Mouse (Mus musculus): ENCODE measurements around the gene Casc1. TPM values are rescaled to one million over a fixed set of nuclear protein-coding genes. Genes with fewer than 3 reads are reported as not detected.

The Casc1 gene
- polyA plus RNA-seq (2015; fragmentation: Nextera tagmentation; extraction: Ambion mirVana) = 3.1 and 4.4 TPM in 2 replicates

DNA sequence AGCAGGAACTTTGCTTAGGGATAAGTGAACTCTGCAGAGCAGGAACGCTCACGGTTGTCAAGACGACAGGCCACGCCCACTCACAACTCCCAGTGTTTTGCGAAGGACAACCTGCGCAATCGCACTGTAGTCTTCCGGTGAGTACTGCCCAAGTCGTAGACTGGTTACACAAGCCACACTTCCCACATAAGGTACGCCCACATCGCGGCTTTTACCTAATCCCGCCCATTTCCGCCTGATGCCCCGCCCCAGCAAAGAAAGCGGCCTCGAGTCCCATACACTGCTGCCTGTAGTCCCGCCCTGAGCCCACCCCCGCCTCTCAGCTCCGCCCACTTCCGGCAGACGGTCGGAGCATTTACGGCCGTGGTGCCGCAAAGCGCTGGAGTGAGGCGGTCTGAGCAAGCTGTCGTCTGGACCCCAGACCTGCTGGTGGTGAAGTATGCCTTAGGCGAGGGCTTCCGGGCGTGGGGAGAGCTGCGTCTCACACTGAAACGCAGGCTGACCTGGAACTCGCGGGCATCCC is at the start of gene Casc1, which contains the start of gene Etfrf1:
TSS of gene Casc1 (minus strand) at position 190 of the 523 bp plus-strand sequence.
TSS of gene Etfrf1 (plus strand) at position 319 of the 523 bp plus-strand sequence.
- Histone ChIP-seq H3K36me3 (0 out of 2 replicates have a peak, but pooled peaks cover 9% of the 10 kb centered on the region), H3K27ac (replicated peaks) (peak within 1 kb of the TSS; percentile 93), H3K27me3 (no peaks in the 10 kb centered on the region), H3K4me2 (replicated peaks) (peak within 1 kb of the TSS; percentile 64), H3K9me3 (replicated peaks) (no peaks in the 10 kb centered on the region), H3K4me1 (peaks cover 17% of the 10 kb centered on the region), H3K9ac (peak within 1 kb of the TSS; percentile 71), H3K4me3 (replicated peaks) (peak within 1 kb of the TSS; percentile 64)
- under 1% methylated on average over 36 of the region's 36 CpGs for WGBS
- ATAC-seq (ENCODE audit: insufficient number of reproducible peaks, low FRiP score, low TSS enrichment, low read depth) = peak; percentile 100

DNA sequence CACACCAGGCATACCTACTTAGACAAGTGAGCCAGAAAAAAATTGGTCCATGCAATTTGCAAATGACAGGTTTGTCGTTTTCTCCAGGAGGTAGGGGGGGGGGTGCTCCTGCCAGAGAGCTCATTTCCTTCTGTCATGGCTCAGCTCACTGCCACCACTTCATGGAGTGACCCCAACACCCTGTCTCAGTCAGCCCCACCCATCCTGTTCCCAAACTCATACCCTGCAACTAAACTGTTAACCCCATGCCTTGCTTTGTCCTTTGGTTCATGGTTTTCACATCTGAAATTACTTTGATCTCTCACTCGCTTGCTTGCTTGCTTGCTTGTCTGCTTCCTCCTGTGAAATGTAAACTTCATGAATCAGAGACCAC is 45.9 kb upstream of the Casc1 start:
- H3K4me2 ChIP-seq (replicated peaks) = no peak overlapping the region
- WGBS = 22% methylated on average over 2 of the region's 2 CpGs
- no peak overlapping the region for H3K4me3 ChIP-seq (replicated peaks)
- H3K4me1 ChIP-seq = no peaks in the 10 kb centered on the region
- no peaks in the 10 kb centered on the region for H3K9me3 ChIP-seq (replicated peaks)
- no peaks in the 10 kb centered on the region for H3K36me3 ChIP-seq
- H3K27ac ChIP-seq (replicated peaks) = no peak overlapping the region
- H3K27me3 ChIP-seq = no peaks in the 10 kb centered on the region
- ATAC-seq (ENCODE audit: insufficient number of reproducible peaks, low FRiP score, low TSS enrichment, low read depth) = no peak
- no peak overlapping the region for H3K9ac ChIP-seq

DNA sequence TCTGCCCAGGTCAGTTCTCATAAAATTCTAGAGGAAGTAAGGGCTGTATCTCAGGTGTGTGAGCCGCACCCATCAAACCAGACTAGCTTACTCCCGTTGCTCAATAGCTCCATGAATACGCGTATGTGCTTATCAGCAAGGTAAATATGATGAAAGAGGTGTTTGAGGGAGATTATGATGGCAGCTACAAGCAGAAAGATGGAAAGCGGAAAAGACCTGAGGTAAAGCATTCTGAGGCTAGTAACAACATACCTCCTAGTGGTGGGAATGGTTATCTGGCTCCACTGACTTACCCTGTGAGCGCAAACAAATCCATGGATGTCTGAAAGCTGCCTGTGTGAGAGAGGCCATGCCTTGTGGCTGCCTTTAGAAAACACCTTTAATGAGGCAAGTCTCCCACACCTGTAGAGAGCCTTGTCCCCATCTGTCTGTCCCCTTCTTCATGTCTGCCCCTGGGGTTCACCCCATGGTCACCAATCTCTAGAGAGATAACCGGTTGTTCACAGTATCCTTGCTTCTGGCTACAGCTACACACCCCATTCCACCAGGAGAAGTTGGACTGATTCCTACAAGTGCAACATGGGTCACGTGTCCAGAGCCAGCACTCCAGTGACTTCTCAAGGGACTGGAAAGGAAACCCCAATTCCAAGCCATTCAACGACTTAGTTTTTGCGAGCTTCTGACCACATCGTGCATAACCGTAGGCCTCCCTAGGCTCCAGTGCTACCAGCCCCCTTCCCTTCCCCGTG is 45.3 kb upstream of the Casc1 start:
- ATAC-seq (ENCODE audit: insufficient number of reproducible peaks, low FRiP score, low TSS enrichment, low read depth) = no peak
- no peak overlapping the region for H3K9ac ChIP-seq
- no peaks in the 10 kb centered on the region for H3K9me3 ChIP-seq (replicated peaks)
- H3K4me1 ChIP-seq = no peaks in the 10 kb centered on the region; the same call in 1 of the 2 replicates
- 68% methylated on average over 13 of the region's 13 CpGs for WGBS
- no peak overlapping the region for H3K27ac ChIP-seq (replicated peaks)
- no peaks in the 10 kb centered on the region for H3K27me3 ChIP-seq
- H3K4me2 ChIP-seq (replicated peaks) = no peak overlapping the region
- H3K4me3 ChIP-seq (replicated peaks) = no peak overlapping the region
- no peaks in the 10 kb centered on the region for H3K36me3 ChIP-seq

DNA sequence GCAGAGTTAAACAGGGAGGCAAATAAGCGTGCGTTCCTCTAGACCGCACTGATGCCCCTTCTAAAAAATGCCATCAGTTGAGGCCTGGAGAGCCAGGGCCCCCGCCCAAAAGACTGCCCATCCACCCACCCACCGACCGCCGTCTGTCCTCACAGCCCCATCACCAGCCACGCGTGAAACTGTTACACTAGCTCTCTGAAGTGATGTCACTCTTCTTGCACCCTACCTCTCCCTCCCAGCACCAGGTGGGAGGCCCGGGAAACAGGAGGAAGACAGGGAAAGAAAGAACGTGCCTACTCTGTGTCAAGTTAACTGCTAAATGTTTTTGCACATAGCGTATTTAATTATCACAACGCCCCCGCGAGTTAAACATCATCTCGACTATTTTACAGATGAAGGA is 40.0 kb upstream of the Casc1 start:
- Histone ChIP-seq H3K27ac (replicated peaks) (peak overlapping the region; percentile 89), H3K36me3 (no peaks in the 10 kb centered on the region), H3K27me3 (no peaks in the 10 kb centered on the region), H3K9ac (peak overlapping the region; percentile 39), H3K4me3 (replicated peaks) (peak overlapping the region; percentile 87), H3K4me1 (peaks cover 15% of the 10 kb centered on the region), H3K4me2 (replicated peaks) (peak overlapping the region; percentile 61), H3K9me3 (replicated peaks) (no peaks in the 10 kb centered on the region)
- ATAC-seq (ENCODE audit: insufficient number of reproducible peaks, low FRiP score, low TSS enrichment, low read depth) = no peak
- 10% methylated on average over 16 of the region's 16 CpGs for whole genome bisulfite sequencing

DNA sequence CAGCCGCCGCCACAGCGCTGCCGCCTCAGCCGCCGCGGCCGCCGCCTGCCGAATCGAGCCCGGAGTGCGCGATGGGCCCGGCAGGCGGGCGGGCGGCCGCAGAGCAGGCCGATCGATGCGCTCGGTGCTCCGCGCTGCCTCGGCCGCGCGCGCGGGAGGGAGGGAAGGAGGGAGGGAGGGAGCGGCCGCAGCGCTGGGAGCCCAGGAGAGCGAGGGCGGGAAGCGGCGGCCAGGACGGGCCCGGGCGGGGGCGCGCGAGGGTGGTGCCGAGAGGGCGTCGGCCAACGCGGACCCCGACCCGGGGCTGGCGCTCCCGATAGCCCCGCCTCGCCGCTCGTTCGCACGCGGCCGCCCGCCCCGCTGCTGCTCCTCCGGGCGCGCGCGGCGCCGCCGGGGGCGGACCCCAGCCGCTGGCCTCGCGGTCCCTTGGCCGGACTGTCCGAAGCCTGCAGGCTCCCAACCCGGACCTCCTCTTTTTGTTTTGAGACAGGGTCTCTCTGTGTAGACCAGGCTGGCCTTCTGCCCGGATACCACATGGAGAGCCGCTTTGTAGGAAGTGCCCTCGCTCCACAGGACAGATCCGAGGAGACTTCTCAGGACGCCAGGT is 39.5 kb upstream of the Casc1 start, which contains the start of gene Kras:
TSS of gene Kras (minus strand) at position 55 of the 607 bp plus-strand sequence.
- Histone ChIP-seq H3K36me3 (peaks cover 3% of the 10 kb centered on the region; the same call in 1 of the 2 replicates), H3K9me3 (replicated peaks) (no peaks in the 10 kb centered on the region), H3K27me3 (no peaks in the 10 kb centered on the region), H3K4me2 (replicated peaks) (peak within 1 kb of the TSS; percentile 77), H3K27ac (replicated peaks) (peak within 1 kb of the TSS; percentile 89), H3K4me3 (replicated peaks) (peak within 1 kb of the TSS; percentile 87), H3K4me1 (peaks cover 15% of the 10 kb centered on the region), H3K9ac (peak within 1 kb of the TSS; percentile 87)
- under 1% methylated on average over 62 of the region's 83 CpGs for WGBS
- peak; percentile 96 for ATAC-seq (ENCODE audit: insufficient number of reproducible peaks, low FRiP score, low TSS enrichment, low read depth)

DNA sequence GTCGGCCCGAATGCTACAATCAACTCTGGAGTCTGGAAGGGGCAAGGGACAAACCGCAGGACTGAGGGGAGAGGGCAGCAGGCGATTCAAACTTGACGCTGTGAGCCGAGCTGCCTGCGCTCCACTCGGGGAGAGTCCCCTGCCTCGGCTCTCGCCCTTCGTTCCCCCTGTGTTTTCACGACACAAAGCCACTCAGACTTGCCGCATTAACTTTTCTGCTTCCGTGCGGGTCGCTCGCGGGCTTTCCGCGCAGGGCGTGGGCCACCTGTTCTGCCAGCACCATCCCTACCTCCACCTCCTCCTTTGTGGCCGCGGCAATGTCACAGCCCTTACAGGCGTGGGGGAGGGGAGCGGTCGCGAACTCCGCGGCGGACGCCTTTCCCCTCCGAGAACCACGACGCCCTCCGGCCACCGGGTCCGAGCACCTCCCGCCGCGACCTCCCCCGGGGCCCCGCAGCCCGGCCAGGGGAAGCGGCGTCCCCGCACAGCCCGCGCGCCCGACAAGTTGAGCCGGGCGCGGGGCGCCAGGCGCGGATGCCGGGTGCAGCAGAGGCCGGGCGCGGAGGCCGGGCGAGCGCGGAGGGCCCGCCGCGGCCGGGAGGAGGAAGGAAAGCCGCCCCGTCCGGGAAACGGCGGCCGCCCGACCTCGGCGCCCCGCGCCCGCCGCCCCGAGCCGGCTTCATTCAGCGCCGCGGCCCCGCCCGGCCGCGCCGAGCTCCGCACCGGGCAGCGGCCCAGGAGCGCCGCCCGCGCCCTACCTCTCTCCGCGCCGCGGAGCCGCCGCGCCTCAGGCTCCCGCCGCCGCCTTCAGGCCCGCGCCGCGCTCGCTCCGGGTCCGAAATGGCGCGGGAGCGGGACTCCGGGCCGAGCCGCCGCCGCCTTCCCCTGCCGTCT is 38.7 kb upstream of the Casc1 start:
- Histone ChIP-seq H3K4me1 (peaks cover 15% of the 10 kb centered on the region), H3K36me3 (peaks cover 6% of the 10 kb centered on the region; the same call in 1 of the 2 replicates), H3K27ac (replicated peaks) (peak overlapping the region; percentile 89), H3K9me3 (replicated peaks) (no peaks in the 10 kb centered on the region), H3K4me3 (replicated peaks) (peak overlapping the region; percentile 87), H3K9ac (peak overlapping the region; percentile 87), H3K27me3 (no peaks in the 10 kb centered on the region), H3K4me2 (replicated peaks) (peak overlapping the region; percentile 77)
- WGBS = under 1% methylated on average over 109 of the region's 124 CpGs
- ATAC-seq (ENCODE audit: insufficient number of reproducible peaks, low FRiP score, low TSS enrichment, low read depth) = peak; percentile 61

DNA sequence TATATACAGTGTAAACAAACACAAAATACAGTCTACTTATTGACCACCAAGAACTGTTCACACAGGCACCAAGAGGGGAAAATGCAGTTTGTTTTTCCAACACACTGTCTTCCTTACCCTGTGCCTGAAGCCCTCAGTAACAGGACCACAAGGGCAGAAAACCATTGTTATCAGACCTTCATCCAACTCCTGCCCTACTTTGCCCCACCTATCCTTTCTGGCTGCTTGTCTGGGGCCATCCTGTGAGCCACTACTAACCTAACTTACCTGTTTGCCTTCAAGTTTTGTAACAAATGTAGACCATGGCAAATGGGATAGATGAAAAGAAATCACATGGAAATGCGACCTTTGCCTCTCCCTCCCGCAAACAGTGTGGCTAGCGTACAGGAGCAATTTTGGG is 37.1 kb upstream of the Casc1 start:
- Histone ChIP-seq H3K27ac (replicated peaks) (no peak overlapping the region), H3K9me3 (replicated peaks) (no peaks in the 10 kb centered on the region), H3K36me3 (peaks cover 13% of the 10 kb centered on the region; the same call in 1 of the 2 replicates), H3K4me3 (replicated peaks) (peak overlapping the region; percentile 7; the same call in 1 of the 2 replicates), H3K27me3 (no peaks in the 10 kb centered on the region), H3K4me2 (replicated peaks) (peak overlapping the region; percentile 8; the same call in 1 of the 2 replicates), H3K4me1 (peaks cover 15% of the 10 kb centered on the region), H3K9ac (no peak overlapping the region)
- no peak for ATAC-seq (ENCODE audit: insufficient number of reproducible peaks, low FRiP score, low TSS enrichment, low read depth)
- WGBS = 61% methylated on average over 3 of the region's 3 CpGs

DNA sequence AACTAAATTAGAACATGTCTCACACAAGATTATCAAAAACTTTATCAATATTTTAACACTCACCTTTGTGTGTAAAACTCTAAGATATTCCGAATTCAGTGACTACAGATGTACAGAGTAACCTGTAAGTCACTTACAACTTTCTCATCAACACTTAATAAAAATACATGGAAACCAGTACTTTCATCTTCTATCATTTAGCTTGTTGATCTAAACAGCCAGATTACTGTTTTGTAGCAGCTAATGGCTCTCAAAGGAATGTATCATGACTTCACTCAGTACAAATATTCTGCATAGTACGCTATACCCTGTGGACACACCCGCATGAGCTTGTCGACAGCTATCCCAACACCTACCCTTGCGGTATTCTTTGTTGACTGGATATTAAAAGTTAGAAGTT is 36.0 kb upstream of the Casc1 start:
- Histone ChIP-seq H3K4me1 (peaks cover 15% of the 10 kb centered on the region), H3K4me2 (replicated peaks) (no peak overlapping the region), H3K9ac (no peak overlapping the region), H3K9me3 (replicated peaks) (no peaks in the 10 kb centered on the region), H3K27ac (replicated peaks) (no peak overlapping the region), H3K27me3 (no peaks in the 10 kb centered on the region), H3K4me3 (replicated peaks) (no peak overlapping the region), H3K36me3 (peaks cover 13% of the 10 kb centered on the region; the same call in 1 of the 2 replicates)
- ATAC-seq (ENCODE audit: insufficient number of reproducible peaks, low FRiP score, low TSS enrichment, low read depth) = no peak
- 81% methylated on average over 5 of the region's 5 CpGs for WGBS

DNA sequence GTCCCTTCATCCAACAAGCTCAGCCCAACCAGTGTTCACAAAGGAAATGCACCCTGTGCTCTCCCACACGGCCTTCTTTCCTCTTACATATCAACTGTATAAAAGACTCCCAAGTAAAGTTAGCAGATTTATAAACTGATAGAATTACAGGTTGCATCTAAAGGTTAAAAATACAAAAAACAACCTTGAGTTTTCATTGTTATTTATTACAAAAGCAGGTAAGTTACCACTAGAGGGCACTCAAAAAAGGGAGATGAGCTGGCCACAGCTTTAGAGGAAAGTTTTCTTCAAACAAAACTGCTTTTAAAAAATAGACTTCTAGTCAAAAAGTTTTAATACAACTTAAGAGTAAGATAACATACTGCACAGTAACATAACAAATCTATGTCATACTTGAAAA is 31.7 kb upstream of the Casc1 start:
- Histone ChIP-seq H3K27me3 (no peaks in the 10 kb centered on the region), H3K9ac (no peak overlapping the region), H3K4me1 (no peaks in the 10 kb centered on the region), H3K4me2 (replicated peaks) (no peak overlapping the region), H3K4me3 (replicated peaks) (no peak overlapping the region), H3K9me3 (replicated peaks) (no peaks in the 10 kb centered on the region), H3K36me3 (peaks cover 34% of the 10 kb centered on the region; the same call in 1 of the 2 replicates), H3K27ac (replicated peaks) (no peak overlapping the region)
- 36% methylated on average over 1 of the region's 1 CpGs for WGBS
- ATAC-seq (ENCODE audit: insufficient number of reproducible peaks, low FRiP score, low TSS enrichment, low read depth) = no peak

DNA sequence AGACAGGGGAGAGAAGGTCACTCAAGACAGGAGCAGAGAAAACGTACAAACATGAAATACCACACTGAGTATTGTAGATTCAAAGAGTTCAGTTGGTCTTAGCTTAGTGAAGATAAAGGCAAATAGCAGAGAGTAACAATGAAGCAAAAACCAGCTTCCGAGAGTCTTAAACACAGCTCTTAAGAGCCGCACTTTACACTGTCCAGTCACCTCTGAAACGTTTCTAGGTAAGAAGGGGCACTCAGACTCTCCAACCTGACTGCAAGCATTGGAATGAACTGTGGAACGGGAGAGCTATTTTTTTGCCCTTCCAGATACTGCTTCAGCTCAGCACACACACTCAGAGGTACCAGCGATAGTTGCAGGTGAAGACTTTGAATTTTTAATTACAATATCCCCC is 29.5 kb upstream of the Casc1 start:
- H3K27me3 ChIP-seq = no peaks in the 10 kb centered on the region
- no peak overlapping the region for H3K4me3 ChIP-seq (replicated peaks)
- H3K9ac ChIP-seq = no peak overlapping the region
- WGBS = 89% methylated on average over 6 of the region's 6 CpGs
- ATAC-seq (ENCODE audit: insufficient number of reproducible peaks, low FRiP score, low TSS enrichment, low read depth) = no peak
- H3K9me3 ChIP-seq (replicated peaks) = no peaks in the 10 kb centered on the region
- H3K36me3 ChIP-seq = peaks cover 31% of the 10 kb centered on the region; the same call in 1 of the 2 replicates
- H3K27ac ChIP-seq (replicated peaks) = no peak overlapping the region
- no peak overlapping the region for H3K4me2 ChIP-seq (replicated peaks)
- no peaks in the 10 kb centered on the region for H3K4me1 ChIP-seq
